ENCODE assay signal across 9 mouse cellular contexts in the genomic region with DNA sequence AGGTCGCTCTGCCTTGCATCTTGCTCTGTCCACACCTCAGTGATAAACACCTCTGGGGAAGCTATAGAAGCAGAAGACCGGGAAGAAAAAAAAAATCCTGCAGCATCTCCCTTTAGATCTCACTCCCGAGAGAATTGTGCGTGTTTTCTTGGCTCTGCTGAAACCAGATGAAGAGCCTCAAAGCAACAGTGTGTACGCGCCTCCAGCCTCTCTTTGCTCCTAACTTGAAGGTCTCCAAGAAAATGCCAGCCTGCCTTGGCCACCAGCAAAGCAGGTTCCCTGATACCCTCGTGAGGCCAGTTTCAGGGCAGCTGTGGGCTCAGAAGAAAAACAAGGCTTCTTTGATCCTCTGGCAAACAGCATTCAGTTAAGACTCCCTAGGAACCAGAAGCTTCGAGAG.
DNase-seq lines count a peak whose midpoint lies in the region; ATAC-seq and TF ChIP-seq lines count a peak whose summit lies in the region.
"Had no signal": no experiment of that assay in that cellular context is flagged by ENCODE, and none has a peak within 500 bp of the region (broad histone marks: within the 10 kb centered on the region; RNA-seq: fewer than 3 reads in every experiment).

No protein-coding gene starts in this region.

- TF ChIP-seq CTCF in bone marrow macrophage, adult 2 months (IDR thresholded peaks at IDR 0.05; ENCODE audit: low read depth, low read length) = no peak

- intact Hi-C loops in heart, postnatal 14 days (cut with DNase I) = loop anchor here (2.0 to 5.0 kb wide), 2 partner anchors 35 to 66 kb away; no protein-coding TSS in a partner anchor

- TF ChIP-seq POLR2A in bone marrow macrophage, adult 2 months (IDR thresholded peaks at IDR 0.05; ENCODE audit: borderline replicate concordance, low read depth, low read length) = no peak

- H3K9me3 ChIP-seq in heart, embryonic 10.5 days = no peaks in the 10 kb centered on the region
- no peaks in the 10 kb centered on the region for H3K9me3 ChIP-seq in forebrain, embryonic 15.5 days
- H3K9me3 ChIP-seq in midbrain, embryonic 10.5 days (replicated peaks) = no peaks in the 10 kb centered on the region

- H3K27ac ChIP-seq in heart, embryonic 10.5 days = no peak overlapping the region; the same call in 1 of the 2 replicates
- 0 out of 2 replicates have a peak overlapping the region, but pooled peaks have one; percentile 9 for H3K27ac ChIP-seq in bone marrow macrophage, adult 2 months (ENCODE audit: insufficient read depth, low read depth, low read length)
- no peak overlapping the region for H3K27ac ChIP-seq in forebrain, embryonic 15.5 days (replicated peaks)
- no peak overlapping the region for H3K27ac ChIP-seq in midbrain, embryonic 10.5 days (replicated peaks)

- peaks cover 22% of the 10 kb centered on the region for H3K4me1 ChIP-seq in heart, embryonic 10.5 days
- H3K4me1 ChIP-seq in bone marrow macrophage, adult 2 months (ENCODE audit: control insufficient read depth, insufficient read depth, low read length) = peaks cover 25% of the 10 kb centered on the region
- peaks cover 32% of the 10 kb centered on the region for H3K4me1 ChIP-seq in forebrain, embryonic 15.5 days
- H3K4me1 ChIP-seq in midbrain, embryonic 10.5 days = peaks cover 25% of the 10 kb centered on the region

- H3K27me3 ChIP-seq in heart, embryonic 10.5 days (ENCODE audit: insufficient read depth, poor library complexity, severe bottlenecking) = peaks cover 27% of the 10 kb centered on the region
- H3K27me3 ChIP-seq in forebrain, embryonic 15.5 days = no peaks in the 10 kb centered on the region
- peaks cover 40% of the 10 kb centered on the region for H3K27me3 ChIP-seq in midbrain, embryonic 10.5 days (ENCODE audit: low read depth, poor library complexity, severe bottlenecking)
- H3K27me3 ChIP-seq: CH12.LX had no signal

- H3K4me3 ChIP-seq in heart, embryonic 10.5 days = peak overlapping the region; percentile 71
- H3K4me3 ChIP-seq in bone marrow macrophage, adult 2 months (ENCODE audit: insufficient read depth, low read length) = peak overlapping the region; percentile 71; the same call in 1 of the 2 replicates
- peak overlapping the region; percentile 48; the same call in 1 of the 2 replicates for H3K4me3 ChIP-seq in forebrain, embryonic 15.5 days
- peak overlapping the region; percentile 65 for H3K4me3 ChIP-seq in midbrain, embryonic 10.5 days

- H3K4me2 ChIP-seq in forebrain, embryonic 15.5 days (replicated peaks) = peak overlapping the region; percentile 97

- H3K9ac ChIP-seq in forebrain, embryonic 15.5 days (replicated peaks) = no peak overlapping the region

- no peak for ATAC-seq in forebrain, embryonic 15.5 days (replicated peaks)
- ATAC-seq in monocyte, adult 5-6 weeks (replicated peaks; ENCODE audit: insufficient number of reproducible peaks, low FRiP score, low TSS enrichment, poor library complexity, severe bottlenecking) = no peak
- no peak for ATAC-seq in megakaryocyte-erythroid progenitor cell, adult 5-6 weeks (replicated peaks; ENCODE audit: low FRiP score, low TSS enrichment, poor library complexity, severe bottlenecking)

- DNase-seq in heart, embryonic 10.5 days (ENCODE audit: low spot score) = no peak
- no peak for DNase-seq in heart, postnatal 14 days
- no peak for DNase-seq in midbrain, embryonic 10.5 days (ENCODE audit: low spot score)
- no peak for DNase-seq in T-cell, adult 2 months (ENCODE audit: low spot score)

- WGBS in heart, embryonic 10.5 days = 20% methylated on average over 8 of the region's 8 CpGs
- WGBS in forebrain, embryonic 15.5 days = 13% methylated on average over 8 of the region's 8 CpGs
- 17% methylated on average over 8 of the region's 8 CpGs for WGBS in midbrain, embryonic 10.5 days

- H3K36me3 ChIP-seq in heart, embryonic 10.5 days = no peaks in the 10 kb centered on the region
- no peaks in the 10 kb centered on the region for H3K36me3 ChIP-seq in forebrain, embryonic 15.5 days
- H3K36me3 ChIP-seq in midbrain, embryonic 10.5 days = no peaks in the 10 kb centered on the region
